20 mouse cellular contexts compared by ENCODE assay signal in genomic region chr14:87261726-87262125, GRCm38 (mm10).
DNase-seq lines count a peak whose midpoint lies in the region; ATAC-seq and TF ChIP-seq lines count a peak whose summit lies in the region.
"Had no signal": no experiment of that assay in that cellular context is flagged by ENCODE, and none has a peak within 500 bp of the region (broad histone marks: within the 10 kb centered on the region; RNA-seq: fewer than 3 reads in every experiment).

No protein-coding gene starts in this region.

- H3K9ac ChIP-seq in midbrain, postnatal 0 days (replicated peaks; ENCODE audit: low read length, poor library complexity, severe bottlenecking), result no peak overlapping the region
- no peak overlapping the region for H3K9ac ChIP-seq in midbrain, embryonic 15.5 days
- H3K9ac ChIP-seq: embryonic facial prominence, embryonic 13.5 days; forebrain, embryonic 13.5 days; forebrain, postnatal 0 days; heart, embryonic 15.5 days; hindbrain, embryonic 13.5 days had no signal

- 39% methylated on average over 5 of the region's 5 CpGs for WGBS in kidney, adult 2 months
- 69% methylated on average over 5 of the region's 5 CpGs for WGBS in midbrain, postnatal 0 days
- 68% methylated on average over 5 of the region's 5 CpGs for WGBS in midbrain, embryonic 15.5 days

- no peak overlapping the region for H3K27ac ChIP-seq in kidney, adult 2 months (ENCODE audit: insufficient read depth, low read depth, low read length)
- H3K27ac ChIP-seq in midbrain, postnatal 0 days (ENCODE audit: low read depth, low read length), result no peak overlapping the region
- H3K27ac ChIP-seq in midbrain, embryonic 15.5 days, result no peak overlapping the region
- H3K27ac ChIP-seq: embryonic facial prominence, embryonic 13.5 days; forebrain, embryonic 13.5 days; heart, embryonic 15.5 days; hindbrain, embryonic 13.5 days had no signal

- no peak for ATAC-seq in midbrain, postnatal 0 days (ENCODE audit: low FRiP score)
- no peak for ATAC-seq in midbrain, embryonic 15.5 days (replicated peaks)
- ATAC-seq: forebrain, embryonic 13.5 days; forebrain, postnatal 0 days; intestine, embryonic 16.5 days had no signal

- no peaks in the 10 kb centered on the region for H3K9me3 ChIP-seq in midbrain, postnatal 0 days (ENCODE audit: low read length)
- no peaks in the 10 kb centered on the region for H3K9me3 ChIP-seq in midbrain, embryonic 15.5 days
- H3K9me3 ChIP-seq: embryonic facial prominence, embryonic 13.5 days; forebrain, embryonic 13.5 days; heart, embryonic 15.5 days; hindbrain, embryonic 13.5 days had no signal

- no peaks in the 10 kb centered on the region for H3K4me1 ChIP-seq in kidney, adult 2 months (ENCODE audit: control insufficient read depth, insufficient read depth, low read length)
- no peaks in the 10 kb centered on the region for H3K4me1 ChIP-seq in midbrain, postnatal 0 days (ENCODE audit: insufficient read depth, low read length)
- no peaks in the 10 kb centered on the region for H3K4me1 ChIP-seq in midbrain, embryonic 15.5 days
- H3K4me1 ChIP-seq: embryonic facial prominence, embryonic 13.5 days; heart, embryonic 15.5 days had no signal

- no peaks in the 10 kb centered on the region for H3K27me3 ChIP-seq in kidney, adult 2 months (replicated peaks; ENCODE audit: control insufficient read depth, insufficient read depth, low read length)
- no peaks in the 10 kb centered on the region for H3K27me3 ChIP-seq in midbrain, postnatal 0 days (ENCODE audit: insufficient read depth, low read length)
- H3K27me3 ChIP-seq in midbrain, embryonic 15.5 days (replicated peaks), result no peaks in the 10 kb centered on the region
- H3K27me3 ChIP-seq: embryonic facial prominence, embryonic 13.5 days; forebrain, embryonic 13.5 days; heart, embryonic 15.5 days; hindbrain, embryonic 13.5 days had no signal

- DNase-seq in gastrocnemius, postnatal 10 days, result peak; percentile 8
- DNase-seq in gastrocnemius, postnatal 25 days, result no peak
- peak; percentile 4 to 6 for DNase-seq in kidney, postnatal 4 days
- no peak for DNase-seq in kidney, adult 2 months
- peak; percentile 8 for DNase-seq in midbrain, postnatal 0 days (ENCODE audit: low spot score)
- no peak for DNase-seq in adrenal gland, postnatal 10 days
- DNase-seq: adrenal gland, adult 8-10 months; cerebellum, adult 11-12 months; cerebellum, adult 9-10 months; forebrain, postnatal 0 days; gastrocnemius, postnatal 36 days; heart, adult 18-20 months; heart, postnatal 14 days had no signal

- no peak overlapping the region for H3K4me2 ChIP-seq in midbrain, postnatal 0 days (ENCODE audit: low read depth, low read length, poor library complexity, severe bottlenecking)
- no peak overlapping the region for H3K4me2 ChIP-seq in midbrain, embryonic 15.5 days
- H3K4me2 ChIP-seq: embryonic facial prominence, embryonic 13.5 days; forebrain, embryonic 13.5 days; heart, embryonic 11.5 days; heart, embryonic 15.5 days; hindbrain, embryonic 13.5 days had no signal

- TF ChIP-seq CTCF in kidney, adult 2 months (conservative IDR thresholded peaks at IDR 0.05; ENCODE audit: insufficient read depth, insufficient read length, low read depth, low read length), result no peak
- TF ChIP-seq CTCF in midbrain, postnatal 0 days (IDR thresholded peaks at IDR 0.05), result no peak

- no peak overlapping the region for H3K4me3 ChIP-seq in kidney, adult 2 months (ENCODE audit: insufficient read depth, low read depth, low read length)
- no peak overlapping the region for H3K4me3 ChIP-seq in midbrain, postnatal 0 days (ENCODE audit: low read depth, low read length)
- no peak overlapping the region for H3K4me3 ChIP-seq in midbrain, embryonic 15.5 days
- H3K4me3 ChIP-seq: embryonic facial prominence, embryonic 13.5 days; forebrain, embryonic 13.5 days; heart, embryonic 15.5 days; hindbrain, embryonic 13.5 days had no signal

- H3K36me3 ChIP-seq in kidney, adult 2 months (ENCODE audit: control insufficient read depth, insufficient read depth, low read length), result no peaks in the 10 kb centered on the region
- H3K36me3 ChIP-seq in midbrain, postnatal 0 days (ENCODE audit: insufficient read depth, low read length), result no peaks in the 10 kb centered on the region
- H3K36me3 ChIP-seq in midbrain, embryonic 15.5 days (replicated peaks), result no peaks in the 10 kb centered on the region
- H3K36me3 ChIP-seq: embryonic facial prominence, embryonic 13.5 days; heart, embryonic 15.5 days; hindbrain, embryonic 13.5 days had no signal

- TF ChIP-seq POLR2A in kidney, adult 2 months (IDR thresholded peaks at IDR 0.05; ENCODE audit: low read depth, low read length), result no peak

Comparison
In these comparisons a context has a peak if more than half of its experiments do, and no peak if none do; other contexts are left out.
1. DNase-seq: peak in gastrocnemius, postnatal 10 days (single experiment), kidney, postnatal 4 days (2 of 2) and midbrain, postnatal 0 days (single experiment); none in gastrocnemius, postnatal 25 days (single experiment), kidney, adult 2 months (single experiment) and adrenal gland, postnatal 10 days (single experiment).